Mouse (Mus musculus) liver, embryonic 12.5 days (tissue): Measurements from ENCODE around the gene Satb2. TPM values are rescaled to one million over a fixed set of nuclear protein-coding genes. Genes with fewer than 3 reads are reported as not detected.

Source experiments
- ATAC-seq: fragments of 200-750 bp; cut with Nextera tagmentation; 2 replicates; pipeline ENCODE4 v1.8.0; 2017; ENCODE audit warnings: moderate number of reproducible peaks, mild to moderate bottlenecking, moderate library complexity
- H3K27ac ChIP-seq: fragments of 300-500 bp; sonication (generic); 2 replicates; pipeline ENCODE4 v1.5.1; 2016; ENCODE audit warnings: mild to moderate bottlenecking
- H3K27me3 ChIP-seq: fragments of 300-500 bp; sonication (generic); replicated peaks from 2 replicates; pipeline ENCODE4 v1.6.1; 2016; ENCODE audit warnings: mild to moderate bottlenecking, moderate library complexity
- H3K36me3 ChIP-seq: fragments of 300-500 bp; sonication (generic); 2 replicates; pipeline ENCODE4 v1.6.1; 2016; ENCODE audit warnings: mild to moderate bottlenecking, moderate library complexity
- H3K4me1 ChIP-seq: fragments of 300-500 bp; sonication (generic); 2 replicates; pipeline ENCODE4 v1.6.1; 2016
- H3K4me2 ChIP-seq: fragments of 300-500 bp; sonication (generic); 2 replicates; pipeline ENCODE4 v1.6.1; 2016; ENCODE audit warnings: mild to moderate bottlenecking, moderate library complexity
- H3K4me3 ChIP-seq: fragments of 300-500 bp; sonication (generic); 2 replicates; pipeline ENCODE4 v1.5.1; 2016; ENCODE audit warnings: mild to moderate bottlenecking, moderate library complexity
- H3K9ac ChIP-seq: fragments of 300-500 bp; sonication (generic); 2 replicates; pipeline ENCODE4 v1.6.1; 2016; ENCODE audit warnings: mild to moderate bottlenecking, moderate library complexity
- H3K9me3 ChIP-seq: fragments of 300-500 bp; sonication (generic); replicated peaks from 2 replicates; pipeline ENCODE4 v1.6.1; 2016; ENCODE audit warnings: mild to moderate bottlenecking, moderate library complexity
- WGBS: fragments of 180-500 bp; shearing (Covaris S2); methylation state at CpG from one replicate; pipeline ENCODE4 v1.1.7; 2016; ENCODE audit not compliant: insufficient replicate concordance; 5-methylcytosine and 5-hydroxymethylcytosine counted together
- polyA plus RNA-seq: library from polyadenylated mRNA; unstranded; fragments of >200 nt; fragmentation: Nextera tagmentation; extraction: Ambion mirVana; gene quantifications from 2 replicates; pipeline ENCODE4 v1.2.1, GENCODE M21; 2016

Gene Satb2
- polyA plus RNA-seq, 1 experiment from 2014 or later: 0.02 TPM

GRCm38 (mm10) chr1:56850446-56850845 is 128.0 kb downstream of the Satb2 start:
- no peak overlapping the region for H3K4me3 ChIP-seq
- H3K27ac ChIP-seq: no peak overlapping the region
- H3K9ac ChIP-seq: no peak overlapping the region
- no peak overlapping the region for H3K4me2 ChIP-seq
- no peak for ATAC-seq
- H3K36me3 ChIP-seq: no peaks in the 10 kb centered on the region
- H3K27me3 ChIP-seq: no peaks in the 10 kb centered on the region
- H3K4me1 ChIP-seq: no peaks in the 10 kb centered on the region
- 82% methylated on average over 8 of the region's 8 CpGs for WGBS
- no peaks in the 10 kb centered on the region for H3K9me3 ChIP-seq

GRCm38 (mm10) chr1:56846358-56846757 is 132.1 kb downstream of the Satb2 start:
- Histone ChIP-seq H3K4me1 (no peaks in the 10 kb centered on the region), H3K27ac (no peak overlapping the region), H3K4me3 (no peak overlapping the region), H3K36me3 (no peaks in the 10 kb centered on the region), H3K9ac (no peak overlapping the region), H3K4me2 (no peak overlapping the region), H3K27me3 (no peaks in the 10 kb centered on the region), H3K9me3 (no peaks in the 10 kb centered on the region)
- 80% methylated on average over 9 of the region's 9 CpGs for WGBS
- no peak for ATAC-seq

- Histone ChIP-seq H3K9me3 (no peaks in the 10 kb centered on the region), H3K36me3 (no peaks in the 10 kb centered on the region), H3K4me1 (no peaks in the 10 kb centered on the region), H3K27me3 (no peaks in the 10 kb centered on the region), H3K9ac (no peak overlapping the region), H3K4me2 (no peak overlapping the region), H3K4me3 (no peak overlapping the region), H3K27ac (no peak overlapping the region)
- 69% methylated on average over 8 of the region's 8 CpGs for WGBS
- ATAC-seq: no peak
Observed at GRCm38 (mm10) chr1:56845523-56846118, 132.8 kb downstream of the Satb2 start.

- Histone ChIP-seq H3K9ac (no peak overlapping the region), H3K27me3 (no peaks in the 10 kb centered on the region), H3K9me3 (no peaks in the 10 kb centered on the region), H3K36me3 (no peaks in the 10 kb centered on the region), H3K4me3 (no peak overlapping the region), H3K4me1 (no peaks in the 10 kb centered on the region), H3K4me2 (no peak overlapping the region), H3K27ac (no peak overlapping the region)
- WGBS: 22% methylated on average over 10 of the region's 10 CpGs
- no peak for ATAC-seq
Observed at GRCm38 (mm10) chr1:56844551-56845330, 133.7 kb downstream of the Satb2 start.

GRCm38 (mm10) chr1:56838901-56839300 is 139.5 kb downstream of the Satb2 start:
- no peak overlapping the region for H3K4me3 ChIP-seq
- H3K36me3 ChIP-seq: no peaks in the 10 kb centered on the region
- no peak overlapping the region for H3K9ac ChIP-seq
- ATAC-seq: no peak
- H3K27ac ChIP-seq: no peak overlapping the region
- no peaks in the 10 kb centered on the region for H3K4me1 ChIP-seq
- WGBS: 43% methylated on average over 1 of the region's 1 CpGs
- H3K9me3 ChIP-seq: no peaks in the 10 kb centered on the region
- no peaks in the 10 kb centered on the region for H3K27me3 ChIP-seq
- H3K4me2 ChIP-seq: no peak overlapping the region

- ATAC-seq: no peak
- Histone ChIP-seq H3K36me3 (no peaks in the 10 kb centered on the region), H3K4me1 (no peaks in the 10 kb centered on the region), H3K9ac (no peak overlapping the region), H3K4me3 (no peak overlapping the region), H3K27ac (no peak overlapping the region), H3K9me3 (no peaks in the 10 kb centered on the region), H3K27me3 (no peaks in the 10 kb centered on the region), H3K4me2 (no peak overlapping the region)
- 69% methylated on average over 6 of the region's 6 CpGs for WGBS
Observed at GRCm38 (mm10) chr1:56833984-56834900, 144.2 kb downstream of the Satb2 start.

- no peak for ATAC-seq
- no peak overlapping the region for H3K4me3 ChIP-seq
- WGBS: 74% methylated on average over 6 of the region's 6 CpGs
Observed at GRCm38 (mm10) chr1:56833307-56833706, 145.1 kb downstream of the Satb2 start.

GRCm38 (mm10) chr1:56832738-56833137 is 145.7 kb downstream of the Satb2 start:
- no peak for ATAC-seq
- Histone ChIP-seq H3K27me3 (no peaks in the 10 kb centered on the region), H3K4me1 (no peaks in the 10 kb centered on the region), H3K9me3 (no peaks in the 10 kb centered on the region), H3K9ac (no peak overlapping the region), H3K27ac (no peak overlapping the region), H3K4me2 (no peak overlapping the region), H3K4me3 (no peak overlapping the region), H3K36me3 (no peaks in the 10 kb centered on the region)
- WGBS: 76% methylated on average over 8 of the region's 8 CpGs

More at GRCm38 (mm10) chr1:56833307-56833706, 145.1 kb downstream of the Satb2 start:
- H3K9me3 ChIP-seq: no peaks in the 10 kb centered on the region
- no peak overlapping the region for H3K27ac ChIP-seq
- H3K27me3 ChIP-seq: no peaks in the 10 kb centered on the region
- no peak overlapping the region for H3K9ac ChIP-seq
- no peak overlapping the region for H3K4me2 ChIP-seq
- H3K36me3 ChIP-seq: no peaks in the 10 kb centered on the region
- H3K4me1 ChIP-seq: no peaks in the 10 kb centered on the region

GRCm38 (mm10) chr1:56822735-56823134 is 155.7 kb downstream of the Satb2 start:
- Histone ChIP-seq H3K9ac (no peak overlapping the region), H3K4me2 (no peak overlapping the region), H3K36me3 (no peaks in the 10 kb centered on the region), H3K4me1 (no peaks in the 10 kb centered on the region), H3K4me3 (no peak overlapping the region), H3K9me3 (no peaks in the 10 kb centered on the region), H3K27me3 (no peaks in the 10 kb centered on the region), H3K27ac (no peak overlapping the region)
- no peak for ATAC-seq
- WGBS: 71% methylated on average over 5 of the region's 5 CpGs

GRCm38 (mm10) chr1:56822025-56822424 is 156.4 kb downstream of the Satb2 start:
- H3K36me3 ChIP-seq: no peaks in the 10 kb centered on the region
- H3K27me3 ChIP-seq: no peaks in the 10 kb centered on the region
- H3K27ac ChIP-seq: no peak overlapping the region
- H3K4me2 ChIP-seq: no peak overlapping the region
- H3K9ac ChIP-seq: no peak overlapping the region
- WGBS: 65% methylated on average over 3 of the region's 3 CpGs
- H3K4me3 ChIP-seq: no peak overlapping the region
- no peak for ATAC-seq
- H3K9me3 ChIP-seq: no peaks in the 10 kb centered on the region
- no peaks in the 10 kb centered on the region for H3K4me1 ChIP-seq

- no peak for ATAC-seq
- no peaks in the 10 kb centered on the region for H3K27me3 ChIP-seq
- no peak overlapping the region for H3K4me2 ChIP-seq
- no peak overlapping the region for H3K27ac ChIP-seq
- no peaks in the 10 kb centered on the region for H3K4me1 ChIP-seq
- no peak overlapping the region for H3K9ac ChIP-seq
- H3K4me3 ChIP-seq: no peak overlapping the region
- H3K36me3 ChIP-seq: no peaks in the 10 kb centered on the region
- no peaks in the 10 kb centered on the region for H3K9me3 ChIP-seq
Observed at GRCm38 (mm10) chr1:56813506-56813905, 164.9 kb downstream of the Satb2 start.

- H3K27ac ChIP-seq: no peak overlapping the region
- 74% methylated on average over 4 of the region's 4 CpGs for WGBS
Observed at GRCm38 (mm10) chr1:56812961-56813360, 165.5 kb downstream of the Satb2 start.

More at GRCm38 (mm10) chr1:56812961-56813360, 165.5 kb downstream of the Satb2 start:
- Histone ChIP-seq H3K4me3 (no peak overlapping the region), H3K9ac (no peak overlapping the region), H3K27me3 (no peaks in the 10 kb centered on the region), H3K4me1 (no peaks in the 10 kb centered on the region), H3K4me2 (no peak overlapping the region), H3K36me3 (no peaks in the 10 kb centered on the region), H3K9me3 (no peaks in the 10 kb centered on the region)
- ATAC-seq: no peak
